Mouse (Mus musculus): ENCODE results near the gene Sp110. TPM values are rescaled to one million over a fixed set of nuclear protein-coding genes. Genes with fewer than 3 reads are reported as not detected.
"Not testable (repeated sequence)": the region's sequence is repeated elsewhere in the genome, so short reads cannot be mapped to it uniquely, and the experiment has no call there.

The Sp110 gene
- polyA plus RNA-seq, 1 experiment from 2014 or later: 0.37 TPM

DNA sequence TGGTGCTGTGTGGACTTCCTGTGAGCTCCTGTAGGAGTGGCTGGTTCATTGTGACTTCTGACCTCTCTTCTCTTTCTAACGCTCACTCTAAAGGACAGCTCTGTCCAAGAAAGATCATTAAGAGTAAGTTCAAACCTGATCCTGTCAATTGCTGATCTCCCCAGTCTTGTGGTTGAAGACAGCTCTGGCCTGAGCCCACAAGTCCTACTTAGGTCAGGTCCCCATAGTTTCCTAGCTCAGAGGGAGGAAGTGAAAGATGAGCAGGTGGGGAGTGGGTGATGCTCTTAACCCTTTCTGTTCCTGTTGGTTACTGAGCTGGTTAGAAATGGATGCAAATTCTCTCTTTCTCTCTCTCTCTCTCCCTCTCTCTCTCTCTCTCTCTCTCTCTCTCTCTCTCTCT lies 5.7 kb upstream of the Sp110 start:
- H3K4me2 ChIP-seq (ENCODE audit: low read depth, low read length); H3K27me3 ChIP-seq (ENCODE audit: control insufficient read depth, insufficient read depth, low read length); H3K9me3 ChIP-seq (ENCODE audit: control insufficient read depth, low read length); H3K27ac ChIP-seq (ENCODE audit: low read depth, low read length); H3K36me3 ChIP-seq (ENCODE audit: control insufficient read depth, insufficient read depth, low read length); H3K4me3 ChIP-seq (ENCODE audit: low read depth, low read length); H3K9ac ChIP-seq (replicated peaks; ENCODE audit: low read depth, low read length); H3K4me1 ChIP-seq (ENCODE audit: control insufficient read depth, insufficient read depth, low read length); ATAC-seq (ENCODE audit: low read depth): not testable (repeated sequence)
- WGBS: no CpG with 5 or more reads among the region's 1 CpGs

DNA sequence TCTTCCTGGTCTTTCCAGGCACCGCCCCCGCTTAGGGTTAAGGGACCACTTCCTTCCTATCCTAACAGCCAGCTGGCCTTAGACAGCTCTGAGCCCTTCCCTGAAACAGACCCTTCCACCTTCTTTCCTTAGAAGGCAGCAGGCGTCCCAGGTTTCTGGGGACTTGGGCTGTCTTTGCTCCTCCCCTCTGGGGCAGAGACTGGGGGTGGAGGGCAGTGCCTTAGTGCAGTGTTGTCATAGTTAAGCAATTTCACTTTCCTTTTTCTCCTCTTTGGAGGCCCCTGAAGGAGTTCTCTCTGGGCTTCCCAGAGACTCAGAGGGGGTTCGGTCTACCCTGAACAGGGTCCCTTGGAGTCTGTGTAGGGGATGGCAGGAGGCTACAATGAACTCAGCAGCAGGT lies 2.2 kb upstream of the Sp110 start:
- not testable (repeated sequence) for H3K9me3 ChIP-seq (ENCODE audit: control insufficient read depth, low read length); H3K4me1 ChIP-seq (ENCODE audit: control insufficient read depth, insufficient read depth, low read length); H3K4me3 ChIP-seq (ENCODE audit: low read depth, low read length); H3K4me2 ChIP-seq (ENCODE audit: low read depth, low read length); H3K9ac ChIP-seq (replicated peaks; ENCODE audit: low read depth, low read length); H3K36me3 ChIP-seq (ENCODE audit: control insufficient read depth, insufficient read depth, low read length); ATAC-seq (ENCODE audit: low read depth); H3K27me3 ChIP-seq (ENCODE audit: control insufficient read depth, insufficient read depth, low read length); H3K27ac ChIP-seq (ENCODE audit: low read depth, low read length)
- 70% methylated on average over 4 of the region's 4 CpGs for WGBS

DNA sequence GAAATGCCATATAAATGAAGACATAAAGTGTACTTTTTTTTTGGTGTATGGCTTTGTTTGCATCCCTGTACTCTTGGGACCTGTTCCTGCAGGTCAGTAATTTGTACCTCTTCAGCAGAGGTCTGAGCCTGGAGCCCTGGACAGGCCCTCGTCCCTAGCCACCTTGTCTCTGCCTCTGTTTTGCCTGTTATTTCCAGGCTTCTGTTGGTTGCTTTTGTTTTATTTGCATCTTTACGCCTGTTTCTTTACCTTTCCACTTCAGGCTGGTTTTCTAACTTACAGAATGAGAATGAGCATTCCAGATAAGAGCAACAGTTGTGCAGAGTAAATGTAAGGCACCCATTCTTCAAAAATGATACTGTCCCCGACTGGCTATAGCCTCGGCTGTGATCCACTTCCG lies 1.5 kb upstream of the Sp110 start, which contains the start of gene Sp140:
Gene Sp140, plus strand, starts transcription at position 301 of the 400 bp plus-strand sequence.
- H3K4me3 ChIP-seq (ENCODE audit: low read depth, low read length); H3K27ac ChIP-seq (ENCODE audit: low read depth, low read length); H3K4me1 ChIP-seq (ENCODE audit: control insufficient read depth, insufficient read depth, low read length); H3K27me3 ChIP-seq (ENCODE audit: control insufficient read depth, insufficient read depth, low read length); H3K9me3 ChIP-seq (ENCODE audit: control insufficient read depth, low read length); H3K36me3 ChIP-seq (ENCODE audit: control insufficient read depth, insufficient read depth, low read length); H3K9ac ChIP-seq (replicated peaks; ENCODE audit: low read depth, low read length); ATAC-seq (ENCODE audit: low read depth); H3K4me2 ChIP-seq (ENCODE audit: low read depth, low read length): not testable (repeated sequence)
- WGBS: no CpG with 5 or more reads among the region's 5 CpGs

DNA sequence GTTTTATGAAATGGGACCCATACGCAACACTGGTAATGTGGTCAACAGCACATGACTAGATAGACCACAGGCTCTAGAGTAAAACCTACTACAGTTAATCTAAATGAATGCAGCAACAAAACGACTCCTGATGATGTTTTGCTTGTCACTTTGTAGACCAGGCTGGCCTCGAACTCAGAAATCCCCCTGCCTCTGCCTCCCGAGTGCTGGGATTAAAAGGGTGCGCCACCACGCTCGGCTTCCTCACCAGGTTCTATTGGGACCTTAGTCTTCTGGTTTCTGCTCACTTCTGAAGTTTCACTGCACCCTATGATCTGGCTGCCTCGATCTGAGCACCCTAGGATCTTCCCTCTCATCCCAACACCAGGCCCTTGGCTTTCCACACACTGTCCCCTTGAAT lies 6.1 kb downstream of the Sp110 start:
- WGBS: 88% methylated on average over 8 of the region's 8 CpGs

DNA sequence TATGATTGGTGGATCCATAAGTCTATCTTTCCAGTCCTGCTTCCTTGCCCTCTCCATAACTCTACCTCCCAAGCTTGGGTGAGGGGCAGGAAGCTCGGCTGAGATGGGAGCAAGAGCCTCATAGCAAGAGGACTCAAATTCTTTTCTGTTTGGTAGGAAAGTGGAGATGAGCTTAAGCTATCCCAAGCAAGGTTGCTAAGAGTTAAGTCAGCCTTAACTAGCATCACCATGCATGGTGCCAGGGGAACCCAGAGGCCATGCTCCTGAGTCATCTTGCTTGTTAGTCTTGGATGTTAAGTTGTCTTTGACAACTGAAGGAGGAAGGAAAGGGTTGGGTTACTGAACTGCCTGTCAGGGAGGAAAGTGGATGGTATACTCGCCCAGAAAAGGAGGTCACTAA lies 9.9 kb downstream of the Sp110 start:
- H3K4me3 ChIP-seq (ENCODE audit: low read depth, low read length); H3K27ac ChIP-seq (ENCODE audit: low read depth, low read length); ATAC-seq (ENCODE audit: low read depth); H3K9ac ChIP-seq (replicated peaks; ENCODE audit: low read depth, low read length); H3K9me3 ChIP-seq (ENCODE audit: control insufficient read depth, low read length); H3K4me1 ChIP-seq (ENCODE audit: control insufficient read depth, insufficient read depth, low read length); H3K27me3 ChIP-seq (ENCODE audit: control insufficient read depth, insufficient read depth, low read length); H3K4me2 ChIP-seq (ENCODE audit: low read depth, low read length); H3K36me3 ChIP-seq (ENCODE audit: control insufficient read depth, insufficient read depth, low read length): not testable (repeated sequence)
- WGBS: 76% methylated on average over 1 of the region's 2 CpGs

More for the DNA sequence above, 6.1 kb downstream of the Sp110 start:
- ATAC-seq (ENCODE audit: low read depth); H3K36me3 ChIP-seq (ENCODE audit: control insufficient read depth, insufficient read depth, low read length); H3K4me2 ChIP-seq (ENCODE audit: low read depth, low read length); H3K4me1 ChIP-seq (ENCODE audit: control insufficient read depth, insufficient read depth, low read length); H3K9ac ChIP-seq (replicated peaks; ENCODE audit: low read depth, low read length); H3K4me3 ChIP-seq (ENCODE audit: low read depth, low read length); H3K9me3 ChIP-seq (ENCODE audit: control insufficient read depth, low read length); H3K27me3 ChIP-seq (ENCODE audit: control insufficient read depth, insufficient read depth, low read length); H3K27ac ChIP-seq (ENCODE audit: low read depth, low read length): not testable (repeated sequence)

DNA sequence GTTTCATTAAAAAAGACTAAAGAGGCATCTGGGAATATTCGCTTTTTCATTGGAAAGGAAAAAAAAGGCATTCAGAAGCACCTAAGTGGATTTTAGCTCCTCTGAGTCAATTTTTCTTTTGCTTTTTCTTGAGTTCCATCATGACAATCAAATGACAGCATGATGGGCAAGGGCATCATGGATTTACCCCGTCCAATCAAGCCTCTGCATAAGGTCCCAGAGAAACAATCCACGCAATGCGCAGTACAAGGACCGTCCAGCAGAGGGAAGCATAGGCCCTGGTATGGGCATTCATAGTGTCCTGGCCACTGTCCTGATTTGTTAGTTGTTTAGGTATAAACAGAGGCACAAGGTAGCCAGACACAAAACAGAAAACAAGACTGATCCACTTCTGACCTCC lies 17.1 kb downstream of the Sp110 start:
- not testable (repeated sequence) for H3K9me3 ChIP-seq (ENCODE audit: control insufficient read depth, low read length); H3K36me3 ChIP-seq (ENCODE audit: control insufficient read depth, insufficient read depth, low read length); ATAC-seq (ENCODE audit: low read depth); H3K4me2 ChIP-seq (ENCODE audit: low read depth, low read length); H3K27ac ChIP-seq (ENCODE audit: low read depth, low read length); H3K4me1 ChIP-seq (ENCODE audit: control insufficient read depth, insufficient read depth, low read length); H3K9ac ChIP-seq (replicated peaks; ENCODE audit: low read depth, low read length); H3K27me3 ChIP-seq (ENCODE audit: control insufficient read depth, insufficient read depth, low read length); H3K4me3 ChIP-seq (ENCODE audit: low read depth, low read length)
- 28% methylated on average over 5 of the region's 5 CpGs for WGBS

DNA sequence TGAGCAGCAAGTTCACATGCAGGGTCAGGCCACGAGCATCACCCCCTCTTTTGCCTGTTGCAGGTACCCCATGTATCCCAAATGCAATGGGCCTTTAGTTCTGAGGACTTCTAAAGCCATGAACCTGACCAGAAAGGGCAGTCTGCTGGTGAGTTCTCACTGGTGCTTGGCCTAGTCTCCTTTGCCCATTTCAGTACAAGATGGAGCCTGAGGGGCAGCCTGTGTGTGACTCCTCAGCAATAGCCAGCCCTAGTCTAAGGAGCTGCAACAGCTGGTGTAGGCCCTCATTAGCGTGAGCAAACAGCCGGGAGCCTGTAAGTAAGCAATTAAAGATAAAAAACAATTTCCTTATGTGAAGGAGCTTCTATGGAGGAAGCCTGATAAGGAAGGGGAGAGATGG lies 18.0 kb downstream of the Sp110 start:
- 67% methylated on average over 3 of the region's 3 CpGs for WGBS
- H3K4me3 ChIP-seq (ENCODE audit: low read depth, low read length); H3K36me3 ChIP-seq (ENCODE audit: control insufficient read depth, insufficient read depth, low read length); H3K27me3 ChIP-seq (ENCODE audit: control insufficient read depth, insufficient read depth, low read length); H3K27ac ChIP-seq (ENCODE audit: low read depth, low read length); H3K9me3 ChIP-seq (ENCODE audit: control insufficient read depth, low read length); H3K4me1 ChIP-seq (ENCODE audit: control insufficient read depth, insufficient read depth, low read length); H3K9ac ChIP-seq (replicated peaks; ENCODE audit: low read depth, low read length); H3K4me2 ChIP-seq (ENCODE audit: low read depth, low read length): not testable (repeated sequence)
- ATAC-seq (ENCODE audit: low read depth): 0 out of 2 replicates have a peak, but pooled peaks have one; percentile 9

DNA sequence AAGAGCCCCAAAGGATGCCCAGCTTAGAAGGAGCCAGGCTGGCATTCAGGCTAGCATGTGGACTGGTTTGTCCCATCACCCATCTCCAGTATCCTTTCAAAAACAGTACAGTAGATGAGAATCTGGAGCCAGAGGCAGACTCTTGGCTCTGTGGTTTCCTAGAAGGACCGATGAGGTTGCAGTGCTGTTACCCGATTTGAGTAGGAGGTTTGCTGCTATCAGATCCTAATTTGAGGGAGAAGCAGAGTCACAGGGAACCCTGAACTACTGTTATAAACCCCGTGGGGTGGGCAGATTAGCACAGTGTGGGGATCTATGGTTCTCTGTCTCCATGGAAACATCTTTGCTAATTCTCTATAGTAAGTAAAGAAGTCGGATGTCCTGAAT lies 18.5 kb downstream of the Sp110 start:
- peak; percentile 46 for ATAC-seq (ENCODE audit: low read depth)
- H3K4me2 ChIP-seq (ENCODE audit: low read depth, low read length); H3K4me3 ChIP-seq (ENCODE audit: low read depth, low read length); H3K9me3 ChIP-seq (ENCODE audit: control insufficient read depth, low read length); H3K4me1 ChIP-seq (ENCODE audit: control insufficient read depth, insufficient read depth, low read length); H3K27ac ChIP-seq (ENCODE audit: low read depth, low read length); H3K9ac ChIP-seq (replicated peaks; ENCODE audit: low read depth, low read length); H3K36me3 ChIP-seq (ENCODE audit: control insufficient read depth, insufficient read depth, low read length); H3K27me3 ChIP-seq (ENCODE audit: control insufficient read depth, insufficient read depth, low read length): not testable (repeated sequence)
- 90% methylated on average over 2 of the region's 4 CpGs for WGBS

DNA sequence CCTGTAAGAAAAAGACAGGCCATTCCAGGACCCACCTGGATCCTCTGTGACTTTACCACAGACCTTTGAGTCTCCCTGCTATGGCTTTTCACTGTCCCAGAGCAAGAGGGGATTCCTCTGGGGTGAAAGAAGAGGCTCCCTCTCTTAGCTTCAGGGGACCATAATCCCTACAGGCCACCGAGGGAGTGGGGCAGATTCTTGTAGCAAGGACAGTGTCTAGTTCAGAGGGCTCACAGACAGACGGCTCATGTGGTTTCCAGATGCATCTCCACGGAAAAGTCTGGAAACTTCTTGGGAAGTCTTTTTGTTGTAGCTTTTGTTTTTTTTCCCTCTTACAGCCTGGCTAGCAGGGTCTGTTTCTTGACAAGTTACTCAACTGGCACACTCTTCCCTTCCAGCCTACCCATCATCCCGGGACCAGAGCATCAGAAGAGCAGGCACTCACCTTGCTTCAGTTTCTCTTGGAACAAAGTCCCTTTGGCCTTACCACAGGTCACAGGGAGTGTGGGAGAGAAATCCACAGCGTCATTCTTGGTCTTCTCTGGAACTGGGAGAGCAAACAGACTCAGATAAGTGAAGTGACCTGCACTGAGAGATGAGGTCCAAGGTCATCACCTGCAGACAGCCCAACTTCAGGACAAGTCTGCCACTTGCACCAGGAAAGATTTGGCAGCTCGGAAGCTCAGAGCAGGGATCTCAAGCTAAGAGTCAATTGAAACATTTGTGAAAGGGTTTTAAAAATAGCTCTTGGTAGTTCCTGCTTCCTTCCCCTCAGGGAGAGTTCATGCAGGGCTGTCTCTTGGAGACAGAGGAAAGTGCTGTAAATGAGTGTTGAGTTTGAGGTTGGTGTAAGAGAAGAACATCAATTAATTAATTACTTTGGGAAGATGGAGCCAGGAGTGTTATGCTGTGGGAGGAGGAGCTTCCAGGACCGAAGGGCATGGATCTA lies 19.1 kb downstream of the Sp110 start:
- ATAC-seq (ENCODE audit: low read depth); H3K4me2 ChIP-seq (ENCODE audit: low read depth, low read length); H3K9ac ChIP-seq (replicated peaks; ENCODE audit: low read depth, low read length); H3K27ac ChIP-seq (ENCODE audit: low read depth, low read length); H3K36me3 ChIP-seq (ENCODE audit: control insufficient read depth, insufficient read depth, low read length); H3K4me1 ChIP-seq (ENCODE audit: control insufficient read depth, insufficient read depth, low read length); H3K4me3 ChIP-seq (ENCODE audit: low read depth, low read length); H3K27me3 ChIP-seq (ENCODE audit: control insufficient read depth, insufficient read depth, low read length); H3K9me3 ChIP-seq (ENCODE audit: control insufficient read depth, low read length): not testable (repeated sequence)
- 78% methylated on average over 6 of the region's 7 CpGs for WGBS
